ENCODE assay signal across 8 mouse cellular contexts in genomic region chr7:128460131-128460864, GRCm38 (mm10). TPM values are rescaled to one million over a fixed set of nuclear protein-coding genes. Genes with fewer than 3 reads are reported as not detected.
DNase-seq lines count a peak whose midpoint lies in the region; ATAC-seq and TF ChIP-seq lines count a peak whose summit lies in the region.

No protein-coding gene starts in this region.

- ATAC-seq in frontal cortex, adult (ENCODE audit: low TSS enrichment) = no peak
- no peak for ATAC-seq in limb, embryonic 14.5 days (ENCODE audit: low FRiP score, low read depth)
- ATAC-seq in stomach, postnatal 0 days (ENCODE audit: low FRiP score, low TSS enrichment) = peak; percentile 0; the same call in 1 of the 2 replicates

- H3K4me1 ChIP-seq in limb, embryonic 14.5 days (ENCODE audit: control insufficient read depth, insufficient read depth, low read length) = peaks cover 21% of the 10 kb centered on the region
- H3K4me1 ChIP-seq in stomach, postnatal 0 days (replicated peaks; ENCODE audit: control insufficient read depth, insufficient read depth) = no peaks in the 10 kb centered on the region

- peak overlapping the region; percentile 88 for H3K4me3 ChIP-seq in limb, embryonic 14.5 days (replicated peaks; ENCODE audit: low read length)
- peak overlapping the region; percentile 95 for H3K4me3 ChIP-seq in myocyte
- H3K4me3 ChIP-seq in stomach, postnatal 0 days (ENCODE audit: low read depth, low read length) = peak overlapping the region; percentile 83

- H3K9ac ChIP-seq in limb, embryonic 14.5 days (ENCODE audit: low read depth, low read length, severe bottlenecking) = peak overlapping the region; percentile 87
- H3K9ac ChIP-seq in stomach, postnatal 0 days (ENCODE audit: low read length) = peak overlapping the region; percentile 84

- peak overlapping the region; percentile 84 for H3K4me2 ChIP-seq in limb, embryonic 14.5 days (replicated peaks; ENCODE audit: low read depth, low read length, severe bottlenecking)
- peak overlapping the region; percentile 94 for H3K4me2 ChIP-seq in myocyte (ENCODE audit: low read depth)
- peak overlapping the region; percentile 95 for H3K4me2 ChIP-seq in stomach, postnatal 0 days (replicated peaks; ENCODE audit: low read depth)

- no peaks in the 10 kb centered on the region for H3K27me3 ChIP-seq in limb, embryonic 14.5 days (ENCODE audit: control insufficient read depth, insufficient read depth, low read length)
- H3K27me3 ChIP-seq in myocyte (ENCODE audit: control insufficient read depth, insufficient read depth, insufficient read length) = no peaks in the 10 kb centered on the region
- no peaks in the 10 kb centered on the region for H3K27me3 ChIP-seq in stomach, postnatal 0 days (ENCODE audit: control insufficient read depth, insufficient read depth, low read length)

- no peaks in the 10 kb centered on the region for H3K9me3 ChIP-seq in limb, embryonic 14.5 days (ENCODE audit: control insufficient read depth, low read length)
- no peaks in the 10 kb centered on the region for H3K9me3 ChIP-seq in stomach, postnatal 0 days (ENCODE audit: control insufficient read depth, low read length)

- H3K27ac ChIP-seq in limb, embryonic 14.5 days (replicated peaks; ENCODE audit: low read depth, low read length) = peak overlapping the region; percentile 90
- peak overlapping the region; percentile 97 for H3K27ac ChIP-seq in stomach, postnatal 0 days (replicated peaks)

- peak overlapping the region; percentile 90 for H3ac ChIP-seq in myocyte (ENCODE audit: control insufficient read depth, insufficient read length)

- no peak for TF ChIP-seq CTCF in stomach, postnatal 0 days (IDR thresholded peaks at IDR 0.05; ENCODE audit: low read depth)

- H3K36me3 ChIP-seq in limb, embryonic 14.5 days (ENCODE audit: control insufficient read depth, insufficient read depth, low read length) = no peaks in the 10 kb centered on the region
- no peaks in the 10 kb centered on the region for H3K36me3 ChIP-seq in myocyte (ENCODE audit: control insufficient read depth, insufficient read depth)
- H3K36me3 ChIP-seq in stomach, postnatal 0 days (ENCODE audit: control insufficient read depth, insufficient read depth, low read length) = no peaks in the 10 kb centered on the region

- WGBS in limb, embryonic 14.5 days = under 1% methylated on average over 36 of the region's 36 CpGs
- under 1% methylated on average over 36 of the region's 36 CpGs for WGBS in stomach, postnatal 0 days

- peak; percentile 20 to 29 for DNase-seq in frontal cortex, postnatal 10 days (ENCODE audit: low spot score in 2 of 2)
- peak; percentile 60 to 61 for DNase-seq in cerebellum, postnatal 10 days
- DNase-seq in gastrocnemius, postnatal 25 days = peak; percentile 14
- DNase-seq in kidney, adult 18-20 months = peak; percentile 45
- peak; percentile 36 for DNase-seq in limb, embryonic 14.5 days (ENCODE audit: low spot score)
- peak; percentile 53 for DNase-seq in stomach, postnatal 0 days (ENCODE audit: low spot score)

- TF ChIP-seq POLR2A in limb, embryonic 14.5 days (IDR thresholded peaks at IDR 0.05; ENCODE audit: borderline replicate concordance, extremely low read depth, insufficient read depth, insufficient read length) = no peak
- TF ChIP-seq POLR2A in myocyte (IDR thresholded peaks at IDR 0.05; ENCODE audit: insufficient read length, low read depth) = peak; percentile 26

- TF ChIP-seq EP300 in stomach, postnatal 0 days (optimal IDR thresholded peaks at IDR 0.05) = no peak

- H3K79me2 ChIP-seq in myocyte (ENCODE audit: control insufficient read depth, insufficient read depth) = peaks cover 57% of the 10 kb centered on the region

TF ChIP-seq in myocyte, 11 proteins besides CTCF, POLR2A, EP300 and RAD21:
- TF ChIP-seq USF1 (IDR thresholded peaks at IDR 0.05; ENCODE audit: low read depth) = no peak
- TF ChIP-seq REST (IDR thresholded peaks at IDR 0.05; ENCODE audit: insufficient read depth, insufficient read length) = no peak
- TF ChIP-seq SRF (IDR thresholded peaks at IDR 0.05; ENCODE audit: control insufficient read depth, insufficient read length, low read depth) = no peak
- no peak for TF ChIP-seq POLR2AphosphoS2 (IDR thresholded peaks at IDR 0.05; ENCODE audit: insufficient read length, low read depth)
- no peak for TF ChIP-seq E2F4 (IDR thresholded peaks at IDR 0.05; ENCODE audit: insufficient read depth)
- TF ChIP-seq MYOG (IDR thresholded peaks at IDR 0.05; ENCODE audit: control insufficient read depth in 1 of 3, insufficient read depth in 1 of 3, insufficient read length in 2 of 3, low read depth in 2 of 3) = no peak
- no peak for TF ChIP-seq CEBPB (IDR thresholded peaks at IDR 0.05; ENCODE audit: insufficient read depth, poor library complexity, severe bottlenecking)
- no peak for TF ChIP-seq MAX (IDR thresholded peaks at IDR 0.05; ENCODE audit: low read depth)
- TF ChIP-seq TCF3 (IDR thresholded peaks at IDR 0.05; ENCODE audit: insufficient read length, low read depth) = no peak
- no peak for TF ChIP-seq TCF12 (IDR thresholded peaks at IDR 0.05; ENCODE audit: insufficient read depth, poor library complexity, severe bottlenecking)

RNA-seq across cellular contexts. Expression of gene Tial1, which starts 1.2 kb away (rescaled TPM):
- 10 to 100 TPM; 36.3 to 40.6 TPM for total RNA-seq in gastrocnemius, postnatal 25 days (2021)
- 191 and 204 TPM in 2 replicates for polyA plus RNA-seq in limb, embryonic 14.5 days (2012; rRNA removed)
- 42.6 and 43.5 TPM in 2 replicates for polyA plus RNA-seq in limb, embryonic 14.5 days (2014; fragmentation: Nextera tagmentation; extraction: Ambion mirVana)
- 31.4 TPM for polyA plus RNA-seq in myocyte (2012; fragmentation: generic; extraction: Trizol)
- 12.5 and 13.1 TPM in 2 replicates for polyA plus RNA-seq in stomach, postnatal 0 days (2015; fragmentation: Nextera tagmentation; extraction: Ambion mirVana)

RNA-seq across cellular contexts. Expression of gene Rgs10, which starts 41.7 kb away (rescaled TPM):
- total RNA-seq in gastrocnemius, postnatal 25 days (2021) = 1 to 10 TPM; 3.6 to 4.1 TPM
- polyA plus RNA-seq in limb, embryonic 14.5 days (2012; rRNA removed) = 9.7 and 13.6 TPM in 2 replicates
- polyA plus RNA-seq in limb, embryonic 14.5 days (2014; fragmentation: Nextera tagmentation; extraction: Ambion mirVana) = 17.2 and 17.7 TPM in 2 replicates
- polyA plus RNA-seq in myocyte (2012; fragmentation: generic; extraction: Trizol) = 8.5 TPM
- polyA plus RNA-seq in stomach, postnatal 0 days (2015; fragmentation: Nextera tagmentation; extraction: Ambion mirVana) = 24.5 and 28.9 TPM in 2 replicates
